Comparison of ENCODE assay signal across 22 mouse cellular contexts in genomic region chr9:25042162-25043111, GRCm38 (mm10). TPM values are rescaled to one million over a fixed set of nuclear protein-coding genes. Genes with fewer than 3 reads are reported as not detected.
DNase-seq lines count a peak whose midpoint lies in the region; ATAC-seq and TF ChIP-seq lines count a peak whose summit lies in the region.
"Had no signal": no experiment of that assay in that cellular context is flagged by ENCODE, and none has a peak within 500 bp of the region (broad histone marks: within the 10 kb centered on the region; RNA-seq: fewer than 3 reads in every experiment).

No protein-coding gene starts in this region.

- DNase-seq in forebrain, embryonic 14.5 days (ENCODE audit: low spot score) = peak; percentile 33
- DNase-seq in 3T3-L1 (ENCODE audit: low read depth, low spot score) (peak; percentile 65), ES-E14 (ENCODE audit: low read depth, low spot score) (no peak)
- no peak for DNase-seq in kidney, adult 18-20 months
- no peak for DNase-seq in thymus, postnatal 36 days
- DNase-seq: cerebellum, adult 11-12 months; gastrocnemius, adult 2 months; right cerebral cortex, postnatal 25 days had no signal

- WGBS in forebrain, embryonic 14.5 days = 70% methylated on average over 15 of the region's 15 CpGs
- 82% methylated on average over 15 of the region's 15 CpGs for WGBS in forebrain, embryonic 13.5 days
- 55% methylated on average over 15 of the region's 15 CpGs for WGBS in intestine, embryonic 16.5 days

- H3K9me3 ChIP-seq in forebrain, embryonic 14.5 days (replicated peaks; ENCODE audit: control insufficient read depth, low read length) = no peaks in the 10 kb centered on the region
- no peaks in the 10 kb centered on the region for H3K9me3 ChIP-seq in forebrain, embryonic 13.5 days (replicated peaks)
- no peaks in the 10 kb centered on the region for H3K9me3 ChIP-seq in ES-E14 (ENCODE audit: control insufficient read depth, insufficient read depth, low read depth, low read length)
- H3K9me3 ChIP-seq in intestine, embryonic 16.5 days (ENCODE audit: control insufficient read depth, low read length) = no peaks in the 10 kb centered on the region
- H3K9me3 ChIP-seq: embryonic facial prominence, embryonic 12.5 days; hindbrain, embryonic 15.5 days; limb, embryonic 15.5 days; megakaryocyte, embryonic 14.5 days had no signal

- no peak overlapping the region for H3K27ac ChIP-seq in forebrain, embryonic 14.5 days (ENCODE audit: low read depth, low read length)
- no peak overlapping the region for H3K27ac ChIP-seq in forebrain, embryonic 13.5 days
- no peak overlapping the region for H3K27ac ChIP-seq in ES-E14 (ENCODE audit: insufficient read depth, low read depth, low read length, poor library complexity, severe bottlenecking)
- H3K27ac ChIP-seq in intestine, embryonic 16.5 days (ENCODE audit: low read length) = no peak overlapping the region
- H3K27ac ChIP-seq: embryonic facial prominence, embryonic 12.5 days; gastrocnemius, adult 2 months; hindbrain, embryonic 15.5 days; limb, embryonic 15.5 days had no signal

- H3K4me3 ChIP-seq in forebrain, embryonic 14.5 days (ENCODE audit: low read depth, low read length) = no peak overlapping the region
- H3K4me3 ChIP-seq in forebrain, embryonic 13.5 days = no peak overlapping the region
- no peak overlapping the region for H3K4me3 ChIP-seq in ES-E14 (ENCODE audit: insufficient read depth in 1 of 2, low read depth in 1 of 2, low read length in 2 of 2, poor library complexity in 1 of 2, severe bottlenecking in 1 of 2)
- H3K4me3 ChIP-seq in intestine, embryonic 16.5 days (ENCODE audit: low read length) = no peak overlapping the region
- H3K4me3 ChIP-seq: embryonic facial prominence, embryonic 12.5 days; gastrocnemius, adult 2 months; hindbrain, embryonic 15.5 days; limb, embryonic 15.5 days had no signal

- no peak overlapping the region for H3K4me2 ChIP-seq in forebrain, embryonic 14.5 days (ENCODE audit: low read length)
- H3K4me2 ChIP-seq in forebrain, embryonic 13.5 days = no peak overlapping the region
- H3K4me2 ChIP-seq in intestine, embryonic 16.5 days (ENCODE audit: low read depth, low read length) = no peak overlapping the region
- H3K4me2 ChIP-seq: embryonic facial prominence, embryonic 12.5 days; hindbrain, embryonic 15.5 days; limb, embryonic 15.5 days had no signal

- no peak for ATAC-seq in forebrain, embryonic 14.5 days
- ATAC-seq in forebrain, embryonic 13.5 days = no peak
- ATAC-seq in intestine, embryonic 16.5 days = peak; percentile 73
- ATAC-seq: CD4-positive, CD25-positive, alpha-beta regulatory T cell, adult 4 months had no signal

- no peak overlapping the region for H3K9ac ChIP-seq in forebrain, embryonic 14.5 days (ENCODE audit: low read length)
- no peak overlapping the region for H3K9ac ChIP-seq in forebrain, embryonic 13.5 days
- no peak overlapping the region for H3K9ac ChIP-seq in ES-E14 (ENCODE audit: insufficient read depth, low read depth, low read length, poor library complexity, severe bottlenecking)
- H3K9ac ChIP-seq in intestine, embryonic 16.5 days (ENCODE audit: low read depth, low read length) = no peak overlapping the region
- H3K9ac ChIP-seq: embryonic facial prominence, embryonic 12.5 days; hindbrain, embryonic 15.5 days; limb, embryonic 15.5 days had no signal

- H3K36me3 ChIP-seq in forebrain, embryonic 14.5 days (ENCODE audit: control insufficient read depth, insufficient read depth, low read length) = no peaks in the 10 kb centered on the region
- no peaks in the 10 kb centered on the region for H3K36me3 ChIP-seq in forebrain, embryonic 13.5 days (ENCODE audit: poor library complexity, severe bottlenecking)
- H3K36me3 ChIP-seq in ES-E14 (ENCODE audit: control insufficient read depth, insufficient read depth, low read length, poor library complexity, severe bottlenecking) = no peaks in the 10 kb centered on the region
- H3K36me3 ChIP-seq in intestine, embryonic 16.5 days (ENCODE audit: control insufficient read depth, insufficient read depth, low read length) = no peaks in the 10 kb centered on the region
- H3K36me3 ChIP-seq: embryonic facial prominence, embryonic 12.5 days; hindbrain, embryonic 15.5 days; limb, embryonic 15.5 days had no signal

- no peaks in the 10 kb centered on the region for H3K27me3 ChIP-seq in forebrain, embryonic 14.5 days (replicated peaks; ENCODE audit: control insufficient read depth, insufficient read depth, low read length)
- no peaks in the 10 kb centered on the region for H3K27me3 ChIP-seq in forebrain, embryonic 13.5 days
- no peaks in the 10 kb centered on the region for H3K27me3 ChIP-seq in intestine, embryonic 16.5 days (replicated peaks; ENCODE audit: control insufficient read depth, insufficient read depth, low read length)
- H3K27me3 ChIP-seq: embryonic facial prominence, embryonic 12.5 days; hindbrain, embryonic 15.5 days had no signal

- in situ Hi-C loops in ES-E14 (cut with MboI; ENCODE audit: low sequenced_read_pairs in 2 of 2, unreplicated experiment in 2 of 2) = no loop called here

- H3K4me1 ChIP-seq in forebrain, embryonic 14.5 days (ENCODE audit: control insufficient read depth, insufficient read depth, low read length) = no peaks in the 10 kb centered on the region
- no peaks in the 10 kb centered on the region for H3K4me1 ChIP-seq in forebrain, embryonic 13.5 days
- H3K4me1 ChIP-seq in ES-E14 (ENCODE audit: control insufficient read depth in 2 of 2, insufficient read depth in 2 of 2, low read length in 2 of 2, poor library complexity in 1 of 2) = no peaks in the 10 kb centered on the region
- H3K4me1 ChIP-seq in intestine, embryonic 16.5 days (ENCODE audit: control insufficient read depth, insufficient read depth, low read length) = no peaks in the 10 kb centered on the region
- H3K4me1 ChIP-seq: embryonic facial prominence, embryonic 12.5 days; hindbrain, embryonic 15.5 days had no signal

TF ChIP-seq in ES-E14, 5 proteins besides CTCF, POLR2A, EP300 and RAD21:
- TF ChIP-seq ZC3H11A (IDR thresholded peaks at IDR 0.05; ENCODE audit: borderline replicate concordance, low read depth, low read length) = no peak
- 0 out of 2 replicates have a peak, but pooled peaks have one; percentile 32 for TF ChIP-seq ZNF384 (IDR thresholded peaks at IDR 0.05; ENCODE audit: low read depth, low read length)

RNA-seq across cellular contexts. Expression of gene Gm10181, which starts 46.8 kb away (rescaled TPM):
- polyA plus RNA-seq in forebrain, embryonic 14.5 days (2014; fragmentation: Nextera tagmentation; extraction: Ambion mirVana) = not detected in 2 replicates
- polyA plus RNA-seq in forebrain, embryonic 13.5 days (2015; fragmentation: Nextera tagmentation; extraction: Ambion mirVana) = not detected in 2 replicates
- not detected in 2 replicates for total RNA-seq in ES-E14 (2012; rRNA removed)
- not detected in 2 replicates for polyA plus RNA-seq in intestine, embryonic 16.5 days (2015; fragmentation: Nextera tagmentation; extraction: Ambion mirVana)
- total RNA-seq: gastrocnemius, adult 2 months; heart, postnatal 10 days; layer of hippocampus, postnatal 10 days; left cerebral cortex, postnatal 10 days had no signal
- polyA plus RNA-seq: CD4-positive, CD25-positive, alpha-beta regulatory T cell, adult 4 months; embryonic facial prominence, embryonic 12.5 days; hindbrain, embryonic 15.5 days; limb, embryonic 15.5 days; liver, embryonic 16.5 days; midbrain, embryonic 16.5 days; neural tube, embryonic 11.5 days; stomach, embryonic 16.5 days had no signal

Comparison
In these comparisons a context has a peak if more than half of its experiments do, and no peak if none do; other contexts are left out.
1. DNase-seq: peak in forebrain, embryonic 14.5 days (single experiment) and 3T3-L1 (single experiment); none in ES-E14 (single experiment), kidney, adult 18-20 months (single experiment) and thymus, postnatal 36 days (0 of 2).